Mouse (Mus musculus): ENCODE data around the gene Pqlc3. TPM values are rescaled to one million over a fixed set of nuclear protein-coding genes. Genes with fewer than 3 reads are reported as not detected.
"Not testable (repeated sequence)": the region's sequence is repeated elsewhere in the genome, so short reads cannot be mapped to it uniquely, and the experiment has no call there.

The Pqlc3 gene
- polyA plus RNA-seq, 1 experiment from 2014 or later = 1.4 TPM

GRCm38 (mm10) chr12:17032694-17033463 is 32.7 kb upstream of the Pqlc3 start:
- ATAC-seq (ENCODE audit: low read depth) = no peak
- WGBS = 41% methylated on average over 13 of the region's 13 CpGs

GRCm38 (mm10) chr12:17024554-17025110 is 24.4 kb upstream of the Pqlc3 start:
- Histone ChIP-seq H3K27me3 (peaks cover 4% of the 10 kb centered on the region; the same call in 1 of the 2 replicates), H3K4me3 (no peak overlapping the region), H3K9ac (no peak overlapping the region), H3K36me3 (no peaks in the 10 kb centered on the region), H3K9me3 (no peaks in the 10 kb centered on the region; the same call in 1 of the 2 replicates), H3K4me2 (no peak overlapping the region), H3K4me1 (replicated peaks) (no peaks in the 10 kb centered on the region), H3K27ac (replicated peaks) (no peak overlapping the region)
- no peak for ATAC-seq (ENCODE audit: low read depth)
- WGBS = 96% methylated on average over 6 of the region's 6 CpGs

More at GRCm38 (mm10) chr12:17032694-17033463, 32.7 kb upstream of the Pqlc3 start:
- no peak overlapping the region for H3K9ac ChIP-seq
- peaks cover 17% of the 10 kb centered on the region for H3K4me1 ChIP-seq (replicated peaks)
- no peaks in the 10 kb centered on the region for H3K36me3 ChIP-seq
- no peak overlapping the region for H3K4me2 ChIP-seq
- peaks cover 35% of the 10 kb centered on the region for H3K27me3 ChIP-seq
- no peaks in the 10 kb centered on the region; the same call in 1 of the 2 replicates for H3K9me3 ChIP-seq
- H3K4me3 ChIP-seq = no peak overlapping the region
- no peak overlapping the region for H3K27ac ChIP-seq (replicated peaks)

GRCm38 (mm10) chr12:17022145-17022544 is 21.9 kb upstream of the Pqlc3 start:
- no peaks in the 10 kb centered on the region for H3K27me3 ChIP-seq
- no peaks in the 10 kb centered on the region for H3K36me3 ChIP-seq
- no peak overlapping the region for H3K27ac ChIP-seq (replicated peaks)
- H3K9ac ChIP-seq = no peak overlapping the region
- no peak overlapping the region for H3K4me2 ChIP-seq
- no peak for ATAC-seq (ENCODE audit: low read depth)
- 88% methylated on average over 4 of the region's 4 CpGs for WGBS
- H3K9me3 ChIP-seq = no peaks in the 10 kb centered on the region
- no peaks in the 10 kb centered on the region for H3K4me1 ChIP-seq (replicated peaks)
- H3K4me3 ChIP-seq = no peak overlapping the region

GRCm38 (mm10) chr12:17021125-17021524 is 20.9 kb upstream of the Pqlc3 start:
- 82% methylated on average over 4 of the region's 4 CpGs for WGBS
- not testable (repeated sequence) for H3K9ac ChIP-seq

GRCm38 (mm10) chr12:17018468-17018867 is 18.3 kb upstream of the Pqlc3 start:
- ATAC-seq (ENCODE audit: low read depth) = no peak
- Histone ChIP-seq H3K27me3 (no peaks in the 10 kb centered on the region), H3K4me3 (no peak overlapping the region), H3K27ac (replicated peaks) (no peak overlapping the region), H3K4me2 (no peak overlapping the region), H3K36me3 (no peaks in the 10 kb centered on the region), H3K9ac (no peak overlapping the region), H3K9me3 (no peaks in the 10 kb centered on the region), H3K4me1 (replicated peaks) (no peaks in the 10 kb centered on the region)
- WGBS = 38% methylated on average over 4 of the region's 4 CpGs

More at GRCm38 (mm10) chr12:17021125-17021524, 20.9 kb upstream of the Pqlc3 start:
- not testable (repeated sequence) for H3K27ac ChIP-seq (replicated peaks); H3K36me3 ChIP-seq; H3K9me3 ChIP-seq; H3K4me3 ChIP-seq; H3K4me2 ChIP-seq; H3K27me3 ChIP-seq; H3K4me1 ChIP-seq (replicated peaks); ATAC-seq (ENCODE audit: low read depth)

GRCm38 (mm10) chr12:17015711-17016110 is 15.5 kb upstream of the Pqlc3 start:
- Histone ChIP-seq H3K9ac (no peak overlapping the region), H3K27me3 (no peaks in the 10 kb centered on the region), H3K9me3 (no peaks in the 10 kb centered on the region), H3K36me3 (no peaks in the 10 kb centered on the region), H3K4me3 (no peak overlapping the region), H3K4me2 (no peak overlapping the region), H3K4me1 (replicated peaks) (peaks cover 7% of the 10 kb centered on the region), H3K27ac (replicated peaks) (no peak overlapping the region)
- 91% methylated on average over 2 of the region's 2 CpGs for WGBS
- ATAC-seq (ENCODE audit: low read depth) = no peak

GRCm38 (mm10) chr12:17012067-17012899 is 12.1 kb upstream of the Pqlc3 start:
- no peak overlapping the region for H3K4me3 ChIP-seq
- H3K36me3 ChIP-seq = no peaks in the 10 kb centered on the region
- no peaks in the 10 kb centered on the region for H3K9me3 ChIP-seq
- no peak overlapping the region for H3K4me2 ChIP-seq
- no peak overlapping the region for H3K27ac ChIP-seq (replicated peaks)
- no peak overlapping the region for H3K9ac ChIP-seq
- H3K4me1 ChIP-seq (replicated peaks) = peaks cover 7% of the 10 kb centered on the region
- no peaks in the 10 kb centered on the region for H3K27me3 ChIP-seq
- 66% methylated on average over 2 of the region's 2 CpGs for WGBS
- ATAC-seq (ENCODE audit: low read depth) = no peak

- Histone ChIP-seq H3K27me3 (no peaks in the 10 kb centered on the region), H3K4me3 (peak within 1 kb of the TSS; percentile 36), H3K4me1 (replicated peaks) (peaks cover 7% of the 10 kb centered on the region), H3K9ac (peak within 1 kb of the TSS; percentile 55; the same call in 1 of the 2 replicates), H3K9me3 (no peaks in the 10 kb centered on the region), H3K27ac (replicated peaks) (no peak within 1 kb of the TSS), H3K4me2 (peak within 1 kb of the TSS; percentile 59), H3K36me3 (no peaks in the 10 kb centered on the region)
- ATAC-seq (ENCODE audit: low read depth) = peak; percentile 74
- 6% methylated on average over 29 of the region's 29 CpGs for WGBS
Observed at GRCm38 (mm10) chr12:17011100-17011870, 11.1 kb upstream of the Pqlc3 start, which contains the start of gene 2410004P03Rik. 2410004P03Rik (minus strand) TSS chr12:17011727.

- Histone ChIP-seq H3K27ac (replicated peaks) (no peak overlapping the region), H3K27me3 (no peaks in the 10 kb centered on the region), H3K4me2 (no peak overlapping the region), H3K9me3 (no peaks in the 10 kb centered on the region), H3K36me3 (no peaks in the 10 kb centered on the region), H3K4me3 (no peak overlapping the region), H3K9ac (no peak overlapping the region), H3K4me1 (replicated peaks) (peaks cover 7% of the 10 kb centered on the region)
- WGBS = 93% methylated on average over 6 of the region's 6 CpGs
- ATAC-seq (ENCODE audit: low read depth) = no peak
Observed at GRCm38 (mm10) chr12:17009466-17009865, 9.3 kb upstream of the Pqlc3 start.

- no peak for ATAC-seq (ENCODE audit: low read depth)
- H3K4me2 ChIP-seq = no peak overlapping the region
- WGBS = 41% methylated on average over 4 of the region's 4 CpGs
- no peaks in the 10 kb centered on the region for H3K36me3 ChIP-seq
- H3K4me3 ChIP-seq = no peak overlapping the region
- H3K4me1 ChIP-seq (replicated peaks) = peaks cover 18% of the 10 kb centered on the region
- H3K9me3 ChIP-seq = no peaks in the 10 kb centered on the region
- H3K27me3 ChIP-seq = peaks cover 53% of the 10 kb centered on the region
- no peak overlapping the region for H3K9ac ChIP-seq
- no peak overlapping the region for H3K27ac ChIP-seq (replicated peaks)
Observed at GRCm38 (mm10) chr12:17001211-17001610, 1.0 kb upstream of the Pqlc3 start.

GRCm38 (mm10) chr12:17000628-17001027 is 420 bp upstream of the Pqlc3 start:
- Histone ChIP-seq H3K27ac (replicated peaks) (no peak overlapping the region), H3K27me3 (peaks cover 53% of the 10 kb centered on the region)
- ATAC-seq (ENCODE audit: low read depth) = no peak

More at GRCm38 (mm10) chr12:17000628-17001027, 420 bp upstream of the Pqlc3 start:
- Histone ChIP-seq H3K4me1 (replicated peaks) (peaks cover 18% of the 10 kb centered on the region), H3K9me3 (no peaks in the 10 kb centered on the region), H3K9ac (no peak overlapping the region), H3K36me3 (no peaks in the 10 kb centered on the region), H3K4me2 (no peak overlapping the region), H3K4me3 (no peak overlapping the region)
- WGBS = 56% methylated on average over 6 of the region's 6 CpGs

All from neural tube, embryonic 13.5 days (tissue).